Mouse (Mus musculus) ES-E14 (cell line): ENCODE data around the gene Matn1.

Source experiments
- CHD2 ChIP-seq: IDR thresholded peaks from 2 replicates; pipeline ENCODE4 v1.6.1; 2014; ENCODE audit warnings: mild to moderate bottlenecking, low read depth, low read length, inconsistent platforms
- MAFK ChIP-seq: IDR thresholded peaks from 2 replicates; pipeline ENCODE4 v1.6.1; 2014; ENCODE audit warnings: mild to moderate bottlenecking, low read depth, low read length, inconsistent platforms; ENCODE audit not compliant: insufficient read depth
- ZC3H11A ChIP-seq: IDR thresholded peaks from 2 replicates; pipeline ENCODE4 v1.6.1; 2012; ENCODE audit warnings: low read depth, mild to moderate bottlenecking, inconsistent platforms, low read length, borderline replicate concordance

DNA sequence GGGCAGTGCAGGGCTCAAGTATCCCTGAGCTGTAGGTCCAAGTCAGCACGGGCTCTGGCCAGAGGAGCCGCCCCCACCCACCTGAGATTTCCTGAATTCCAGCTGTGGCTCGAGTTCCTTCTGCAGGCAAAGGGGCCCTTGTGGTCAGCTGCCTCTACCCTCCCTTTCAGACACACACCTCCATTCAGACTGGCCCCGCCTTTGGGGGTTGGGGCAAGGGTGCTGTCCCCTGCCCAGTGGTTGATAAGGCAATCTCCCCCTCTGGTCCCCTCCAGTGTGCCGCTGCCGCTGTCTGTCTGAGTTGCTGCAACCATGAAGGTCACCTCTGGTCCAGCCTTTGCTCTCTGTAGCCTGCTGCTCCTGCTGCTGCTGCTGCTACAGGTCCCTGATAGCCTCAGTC, at the start of gene Matn1:
- no peak for TF ChIP-seq MAFK
- no peak for TF ChIP-seq CHD2
- no peak for TF ChIP-seq ZC3H11A
